Mouse (Mus musculus): ENCODE data around the gene Dhh. TPM values are rescaled to one million over a fixed set of nuclear protein-coding genes. Genes with fewer than 3 reads are reported as not detected.

Gene Dhh
- total and polyA plus RNA-seq, 3 experiments = not detected

GRCm38 (mm10) chr15:98914903-98915302 lies 16.6 kb upstream of the Dhh start:
- in situ Hi-C loops (cut with MboI; ENCODE audit: low pct_ligation_motif_present, low pct_unique_long_range_greater_than_20kb, low sequenced_read_pairs) (loop anchor here (5.0 kb wide), 1 partner anchor 1498 kb away; no protein-coding TSS in a partner anchor), dilution Hi-C loops (cut with MboI; ENCODE audit: extremely low pct_ligation_motif_present, extremely low pct_unique_long_range_greater_than_20kb, low sequenced_read_pairs) (no loop called here)
- H3K4me3 ChIP-seq (replicated peaks in 1 of 3; ENCODE audit: low read depth in 2 of 3, low read length in 2 of 3, poor library complexity in 1 of 3) = no peak overlapping the region
- no peaks in the 10 kb centered on the region for H3K9me3 ChIP-seq (replicated peaks; ENCODE audit: low read length)
- H3K27ac ChIP-seq (ENCODE audit: insufficient read depth, low read depth) = no peak overlapping the region
- H3K9ac ChIP-seq (ENCODE audit: insufficient read depth, low read depth) = no peak overlapping the region
- TF ChIP-seq BHLHE40 (IDR thresholded peaks at IDR 0.05; ENCODE audit: low read depth, low read length) (no peak), ZNF384 (IDR thresholded peaks at IDR 0.05; ENCODE audit: low read depth, low read length) (no peak), HCFC1 (IDR thresholded peaks at IDR 0.05; ENCODE audit: low read depth, low read length) (no peak), MEF2A (IDR thresholded peaks at IDR 0.05; ENCODE audit: borderline replicate concordance, low read depth, low read length) (no peak), RCOR1 (conservative IDR thresholded peaks at IDR 0.05; ENCODE audit: low read depth, low read length) (no peak), SIN3A (IDR thresholded peaks at IDR 0.05; ENCODE audit: low read length) (no peak), CHD1 (IDR thresholded peaks at IDR 0.05; ENCODE audit: low read depth, low read length) (no peak), MYC (IDR thresholded peaks at IDR 0.05; ENCODE audit: low read depth, low read length) (no peak)
- peaks cover 28 to 48% of the 10 kb centered on the region in 2 experiments for H3K36me3 ChIP-seq (replicated peaks in 1 of 2; ENCODE audit: control insufficient read depth in 1 of 2, insufficient read depth in 1 of 2, low read length in 1 of 2)
- H3K4me1 ChIP-seq (ENCODE audit: control insufficient read depth in 1 of 2, insufficient read depth in 2 of 2) = peaks cover 5 to 25% of the 10 kb centered on the region in 2 experiments
- H3K79me2 ChIP-seq (replicated peaks; ENCODE audit: control insufficient read depth, extremely low read depth, insufficient read depth, poor library complexity, severe bottlenecking) = peaks cover 12% of the 10 kb centered on the region; the same call in 1 of the 2 replicates
- DNase-seq (ENCODE audit: extremely low read depth) = no peak
- H3K4me2 ChIP-seq (ENCODE audit: insufficient read depth, low read depth, poor library complexity, severe bottlenecking) = no peak overlapping the region
- no peaks in the 10 kb centered on the region for H3K27me3 ChIP-seq (replicated peaks)

- no peaks in the 10 kb centered on the region for H3K27me3 ChIP-seq (replicated peaks)
- no peak overlapping the region for H3K4me3 ChIP-seq (replicated peaks in 1 of 3; ENCODE audit: low read depth in 2 of 3, low read length in 2 of 3, poor library complexity in 1 of 3)
- H3K9ac ChIP-seq (ENCODE audit: insufficient read depth, low read depth) = no peak overlapping the region
- DNase-seq (ENCODE audit: extremely low read depth) = peak; percentile 60
- H3K4me2 ChIP-seq (ENCODE audit: insufficient read depth, low read depth, poor library complexity, severe bottlenecking) = no peak overlapping the region
- H3K36me3 ChIP-seq (replicated peaks in 1 of 2; ENCODE audit: control insufficient read depth in 1 of 2, insufficient read depth in 1 of 2, low read length in 1 of 2) = peaks cover 28 to 69% of the 10 kb centered on the region in 2 experiments
- H3K4me1 ChIP-seq (ENCODE audit: control insufficient read depth in 1 of 2, insufficient read depth in 2 of 2) = no peaks in the 10 kb centered on the region
- dilution Hi-C loops (cut with MboI; ENCODE audit: extremely low pct_ligation_motif_present, extremely low pct_unique_long_range_greater_than_20kb, low sequenced_read_pairs) = no loop called here
- in situ Hi-C loops (cut with MboI; ENCODE audit: low pct_ligation_motif_present, low pct_unique_long_range_greater_than_20kb, low sequenced_read_pairs) = no loop called here
- no peaks in the 10 kb centered on the region for H3K9me3 ChIP-seq (replicated peaks; ENCODE audit: low read length)
- TF ChIP-seq SMC3 (IDR thresholded peaks at IDR 0.05; ENCODE audit: low read depth, low read length) = peak; percentile 71
- no peak for TF ChIP-seq RCOR1 (conservative IDR thresholded peaks at IDR 0.05; ENCODE audit: low read depth, low read length)
- TF ChIP-seq CTCF (conservative IDR thresholded peaks at IDR 0.05 in 1 of 2, IDR thresholded peaks at IDR 0.05 in 1 of 2; ENCODE audit: low read depth in 2 of 2, low read length in 2 of 2) = peak; percentile 74 to 91
- no peak for TF ChIP-seq ZC3H11A (IDR thresholded peaks at IDR 0.05; ENCODE audit: low read depth, low read length)
- TF ChIP-seq RAD21 (IDR thresholded peaks at IDR 0.05; ENCODE audit: low read depth, low read length) = peak; percentile 36
- no peak for TF ChIP-seq MEF2A (IDR thresholded peaks at IDR 0.05; ENCODE audit: borderline replicate concordance, low read depth, low read length)
- TF ChIP-seq HCFC1 (IDR thresholded peaks at IDR 0.05; ENCODE audit: low read depth, low read length) = no peak
- TF ChIP-seq CHD1 (IDR thresholded peaks at IDR 0.05; ENCODE audit: low read depth, low read length) = no peak
- H3K27ac ChIP-seq (ENCODE audit: insufficient read depth, low read depth) = no peak overlapping the region
- no peaks in the 10 kb centered on the region for H3K79me2 ChIP-seq (replicated peaks; ENCODE audit: control insufficient read depth, extremely low read depth, insufficient read depth, poor library complexity, severe bottlenecking)
Measured at GRCm38 (mm10) chr15:98904692-98905091, 6.4 kb upstream of the Dhh start.

GRCm38 (mm10) chr15:98902600-98902999 lies 4.3 kb upstream of the Dhh start:
- Histone ChIP-seq H3K9me3 (replicated peaks; ENCODE audit: low read length) (no peaks in the 10 kb centered on the region), H3K27me3 (replicated peaks) (peaks cover 3% of the 10 kb centered on the region), H3K27ac (ENCODE audit: insufficient read depth, low read depth) (no peak overlapping the region), H3K9ac (ENCODE audit: insufficient read depth, low read depth) (no peak overlapping the region), H3K36me3 (replicated peaks in 1 of 2; ENCODE audit: control insufficient read depth in 1 of 2, insufficient read depth in 1 of 2, low read length in 1 of 2) (peaks cover 9 to 48% of the 10 kb centered on the region in 2 experiments), H3K4me3 (replicated peaks in 1 of 3; ENCODE audit: low read depth in 2 of 3, low read length in 2 of 3, poor library complexity in 1 of 3) (no peak overlapping the region), H3K79me2 (replicated peaks; ENCODE audit: control insufficient read depth, extremely low read depth, insufficient read depth, poor library complexity, severe bottlenecking) (no peaks in the 10 kb centered on the region), H3K4me2 (ENCODE audit: insufficient read depth, low read depth, poor library complexity, severe bottlenecking) (no peak overlapping the region), H3K4me1 (ENCODE audit: control insufficient read depth in 1 of 2, insufficient read depth in 2 of 2) (peaks cover 0 to 6% of the 10 kb centered on the region in 2 experiments; a peak in 1 of 4 replicates)
- TF ChIP-seq MAFK (IDR thresholded peaks at IDR 0.05; ENCODE audit: insufficient replicate concordance, low read length) (no peak), ZKSCAN1 (IDR thresholded peaks at IDR 0.05; ENCODE audit: borderline replicate concordance, low read depth, low read length) (no peak), UBTF (IDR thresholded peaks at IDR 0.05; ENCODE audit: low read depth, low read length) (no peak), IRF4 (IDR thresholded peaks at IDR 0.05; ENCODE audit: low read depth, low read length) (no peak), POLR2AphosphoS2 (IDR thresholded peaks at IDR 0.05; ENCODE audit: low read depth, low read length) (peak; percentile 58; the same call in 1 of the 2 replicates), HCFC1 (IDR thresholded peaks at IDR 0.05; ENCODE audit: low read depth, low read length) (no peak), RCOR1 (conservative IDR thresholded peaks at IDR 0.05; ENCODE audit: low read depth, low read length) (no peak)
- no peak for DNase-seq (ENCODE audit: extremely low read depth)
- in situ Hi-C loops (cut with MboI; ENCODE audit: low pct_ligation_motif_present, low pct_unique_long_range_greater_than_20kb, low sequenced_read_pairs) = no loop called here
- dilution Hi-C loops (cut with MboI; ENCODE audit: extremely low pct_ligation_motif_present, extremely low pct_unique_long_range_greater_than_20kb, low sequenced_read_pairs) = no loop called here

All from CH12.LX (cell line).